Mouse (Mus musculus): ENCODE results near the gene Ivd. TPM values are rescaled to one million over a fixed set of nuclear protein-coding genes. Genes with fewer than 3 reads are reported as not detected.

Ivd gene
- total RNA-seq, 1 experiment from 2014 or later, result 13.5 TPM

Other genes with a start within 250 kb of the Ivd start
- gene Pak6, start 198.7 kb upstream of the Ivd start, total RNA-seq (2017), result 0.21 TPM in 1 of 3 replicates, not detected in the others
- 0.58 TPM in 1 of 3 replicates, not detected in the others for gene Ankrd63, start 158.0 kb upstream of the Ivd start, total RNA-seq (2017)
- 32.8 to 44.3 TPM (median 36.3 TPM) in 3 replicates for gene Plcb2, start 133.5 kb upstream of the Ivd start, total RNA-seq (2017)
- 14.5 to 23.9 TPM (median 19.3 TPM) in 3 replicates for gene Inafm2, start 116.2 kb upstream of the Ivd start, total RNA-seq (2017)
- 0.10 to 0.19 TPM in 2 of 3 replicates, not detected in the other for gene Ccdc9b, start 99.3 kb upstream of the Ivd start, total RNA-seq (2017)
- gene Phgr1, start 89.2 kb upstream of the Ivd start, total RNA-seq (2017), result not detected in 3 replicates
- gene Disp2, start 82.2 kb upstream of the Ivd start, total RNA-seq (2017), result not detected in 3 replicates
- 6.5 to 23.1 TPM (median 15.4 TPM) in 3 replicates for gene Knstrn, start 48.0 kb upstream of the Ivd start, total RNA-seq (2017)
- gene Bahd1, start 38.4 kb downstream of the Ivd start, total RNA-seq (2017), result 5.6 to 11.9 TPM (median 9.6 TPM) in 3 replicates
- gene Chst14, start 64.5 kb downstream of the Ivd start, total RNA-seq (2017), result 2.7 to 4.7 TPM in 2 of 3 replicates, not detected in the other
- gene Ccdc32, start 167.4 kb downstream of the Ivd start, total RNA-seq (2017), result 11.1 to 22.1 TPM (median 15.6 TPM) in 3 replicates
- gene Rpusd2, start 172.8 kb downstream of the Ivd start, total RNA-seq (2017), result 3.7 to 5.5 TPM (median 4.3 TPM) in 3 replicates
- gene Knl1, start 185.2 kb downstream of the Ivd start, total RNA-seq (2017), result 2.5 to 4.6 TPM (median 2.6 TPM) in 3 replicates